Mouse (Mus musculus) kidney, postnatal 0 days (tissue): ENCODE data around the gene Klf3. TPM values are rescaled to one million over a fixed set of nuclear protein-coding genes. Genes with fewer than 3 reads are reported as not detected.
A peak's percentile ranks its signal among the peaks of the same experiment; 100 is the strongest.

ENCODE experiments used
- ATAC-seq: fragments of 200-750 bp; cut with Nextera tagmentation; replicated peaks from 2 replicates; pipeline ENCODE4 v1.8.0; 2017; ENCODE audit warnings: low read depth, moderate number of reproducible peaks, moderate TSS enrichment, moderate library complexity; ENCODE audit not compliant: low FRiP score
- DNase-seq: peaks from one replicate; pipeline ENCODE4 v3.0.0-alpha.2; 2016; ENCODE audit warnings: low spot score
- H3K27ac ChIP-seq: fragments of 300-500 bp; sonication (generic); 2 replicates; pipeline ENCODE4 v1.5.1; 2014; ENCODE audit warnings: mild to moderate bottlenecking
- H3K27me3 ChIP-seq: fragments of 300-500 bp; sonication (generic); 2 replicates; pipeline ENCODE4 v1.6.1; 2014; ENCODE audit warnings: low read length, mixed read lengths; ENCODE audit not compliant: insufficient read depth
- H3K36me3 ChIP-seq: fragments of 300-500 bp; sonication (generic); 2 replicates; pipeline ENCODE4 v1.6.1; 2014; ENCODE audit warnings: low read length, mixed read lengths; ENCODE audit not compliant: insufficient read depth
- H3K4me1 ChIP-seq: fragments of 300-500 bp; sonication (generic); replicated peaks from 2 replicates; pipeline ENCODE4 v1.6.1; 2014; ENCODE audit warnings: antibody characterized with exemption, low read length, mixed read lengths; ENCODE audit not compliant: insufficient read depth
- H3K4me2 ChIP-seq: fragments of 300-500 bp; sonication (generic); 2 replicates; pipeline ENCODE4 v1.6.1; 2014; ENCODE audit warnings: mild to moderate bottlenecking, low read length, moderate library complexity, mixed read lengths
- H3K4me3 ChIP-seq: fragments of 300-500 bp; sonication (generic); replicated peaks from 2 replicates; pipeline ENCODE4 v1.5.1; 2014; ENCODE audit warnings: low read depth, low read length
- H3K9ac ChIP-seq: fragments of 300-500 bp; sonication (generic); 2 replicates; pipeline ENCODE4 v1.6.1; 2014; ENCODE audit warnings: low read depth, low read length
- H3K9me3 ChIP-seq: fragments of 300-500 bp; sonication (generic); replicated peaks from 2 replicates; pipeline ENCODE4 v1.6.1; 2016; ENCODE audit warnings: low read length, inconsistent platforms, mixed read lengths
- CTCF ChIP-seq: IDR thresholded peaks from 2 replicates; pipeline ENCODE4 v1.5.1; 2016; ENCODE audit warnings: antibody characterized with exemption, low read depth, mild to moderate bottlenecking, moderate library complexity
- WGBS: fragments of 180-500 bp; shearing (Covaris S2); extraction: QIAGEN DNeasy Blood & Tissue Kit; methylation state at CpG from one replicate; pipeline ENCODE4 v1.1.7; 2014; 5-methylcytosine and 5-hydroxymethylcytosine counted together
- polyA plus RNA-seq: library from polyadenylated mRNA; unstranded; fragments of >200 nt; fragmentation: Nextera tagmentation; extraction: Ambion mirVana; gene quantifications from 2 replicates; pipeline ENCODE4 v1.2.1, GENCODE M21; 2015

Klf3 gene
- polyA plus RNA-seq, 1 experiment from 2014 or later = 65.6 TPM

GRCm38 (mm10) chr5:64864699-64865108, 61.5 kb downstream of the Klf3 start:
- no peaks in the 10 kb centered on the region for H3K9me3 ChIP-seq
- H3K4me2 ChIP-seq = no peak overlapping the region
- no peak for ATAC-seq
- no peaks in the 10 kb centered on the region for H3K36me3 ChIP-seq
- no peaks in the 10 kb centered on the region for H3K27me3 ChIP-seq
- peaks cover 20% of the 10 kb centered on the region for H3K4me1 ChIP-seq
- no peak for TF ChIP-seq CTCF
- H3K27ac ChIP-seq = 0 out of 2 replicates have a peak overlapping the region, but pooled peaks have one; percentile 19
- no peak for DNase-seq
- WGBS = 31% methylated on average over 4 of the region's 4 CpGs
- H3K4me3 ChIP-seq = no peak overlapping the region
- no peak overlapping the region for H3K9ac ChIP-seq

GRCm38 (mm10) chr5:64865219-64865964, 62.2 kb downstream of the Klf3 start:
- Histone ChIP-seq H3K9me3 (no peaks in the 10 kb centered on the region), H3K27ac (0 out of 2 replicates have a peak overlapping the region, but pooled peaks have one; percentile 19), H3K4me1 (peaks cover 20% of the 10 kb centered on the region), H3K9ac (no peak overlapping the region), H3K4me3 (no peak overlapping the region), H3K36me3 (no peaks in the 10 kb centered on the region), H3K4me2 (no peak overlapping the region), H3K27me3 (no peaks in the 10 kb centered on the region)
- TF ChIP-seq CTCF = no peak
- DNase-seq (no peak), ATAC-seq (no peak)
- WGBS = 69% methylated on average over 12 of the region's 12 CpGs

- TF ChIP-seq CTCF = peak; percentile 76
- ATAC-seq (no peak), DNase-seq (peak; percentile 93)
- Histone ChIP-seq H3K4me1 (peaks cover 17% of the 10 kb centered on the region), H3K9ac (no peak overlapping the region), H3K36me3 (no peaks in the 10 kb centered on the region), H3K4me2 (no peak overlapping the region), H3K4me3 (no peak overlapping the region), H3K9me3 (no peaks in the 10 kb centered on the region), H3K27ac (no peak overlapping the region), H3K27me3 (no peaks in the 10 kb centered on the region)
- 41% methylated on average over 5 of the region's 5 CpGs for WGBS
Measured at GRCm38 (mm10) chr5:64866331-64867050, 63.3 kb downstream of the Klf3 start.

- no peak for DNase-seq
Measured at GRCm38 (mm10) chr5:64867124-64867523, 63.9 kb downstream of the Klf3 start.

GRCm38 (mm10) chr5:64867551-64867950, 64.4 kb downstream of the Klf3 start:
- Histone ChIP-seq H3K4me3 (no peak overlapping the region), H3K4me1 (peaks cover 8% of the 10 kb centered on the region; the same call in 1 of the 2 replicates), H3K27me3 (no peaks in the 10 kb centered on the region), H3K4me2 (no peak overlapping the region), H3K36me3 (no peaks in the 10 kb centered on the region), H3K9me3 (no peaks in the 10 kb centered on the region), H3K9ac (no peak overlapping the region), H3K27ac (no peak overlapping the region)
- no peak for ATAC-seq
- 94% methylated on average over 5 of the region's 5 CpGs for WGBS
- no peak for DNase-seq
- TF ChIP-seq CTCF = no peak

More at GRCm38 (mm10) chr5:64867124-64867523, 63.9 kb downstream of the Klf3 start:
- Histone ChIP-seq H3K27me3 (no peaks in the 10 kb centered on the region), H3K9ac (no peak overlapping the region), H3K4me1 (peaks cover 12% of the 10 kb centered on the region), H3K4me2 (no peak overlapping the region), H3K36me3 (no peaks in the 10 kb centered on the region), H3K4me3 (no peak overlapping the region), H3K9me3 (no peaks in the 10 kb centered on the region), H3K27ac (no peak overlapping the region)
- 51% methylated on average over 9 of the region's 9 CpGs for WGBS
- no peak for TF ChIP-seq CTCF
- no peak for ATAC-seq

GRCm38 (mm10) chr5:64876086-64876830, 73.1 kb downstream of the Klf3 start:
- Histone ChIP-seq H3K27me3 (no peaks in the 10 kb centered on the region), H3K9me3 (no peaks in the 10 kb centered on the region), H3K27ac (0 out of 2 replicates have a peak overlapping the region, but pooled peaks have one; percentile 51), H3K9ac (no peak overlapping the region), H3K4me1 (peaks cover 4% of the 10 kb centered on the region; the same call in 1 of the 2 replicates), H3K4me2 (no peak overlapping the region), H3K36me3 (no peaks in the 10 kb centered on the region), H3K4me3 (no peak overlapping the region)
- 69% methylated on average over 12 of the region's 12 CpGs for WGBS
- TF ChIP-seq CTCF = no peak
- DNase-seq (peak; percentile 71), ATAC-seq (no peak)
